Mouse (Mus musculus) brain, embryonic 14.5 days (tissue): ENCODE measurements at regions not wholly inside any gene's neighbourhood (a gene's known extent, or its start where the extent isn't known, plus 50 kb on each side); places are given as distances from the start of the nearest gene placed in this dataset.

Experiments used
- CTCF ChIP-seq: fragments of 200-500 bp; IDR thresholded peaks from 2 replicates; pipeline ENCODE4 v1.5.1; 2012; ENCODE audit warnings: inconsistent platforms, mild to moderate bottlenecking, moderate library complexity, borderline replicate concordance; ENCODE audit not compliant: insufficient read depth, insufficient read length; ENCODE audit errors: extremely low read depth
- POLR2A ChIP-seq: fragments of 200-500 bp; IDR thresholded peaks from 2 replicates; pipeline ENCODE4 v1.6.1; 2012; ENCODE audit warnings: mild to moderate bottlenecking, inconsistent platforms, borderline replicate concordance; ENCODE audit not compliant: poor library complexity, insufficient read depth, insufficient read length, severe bottlenecking; ENCODE audit errors: extremely low read depth

DNA sequence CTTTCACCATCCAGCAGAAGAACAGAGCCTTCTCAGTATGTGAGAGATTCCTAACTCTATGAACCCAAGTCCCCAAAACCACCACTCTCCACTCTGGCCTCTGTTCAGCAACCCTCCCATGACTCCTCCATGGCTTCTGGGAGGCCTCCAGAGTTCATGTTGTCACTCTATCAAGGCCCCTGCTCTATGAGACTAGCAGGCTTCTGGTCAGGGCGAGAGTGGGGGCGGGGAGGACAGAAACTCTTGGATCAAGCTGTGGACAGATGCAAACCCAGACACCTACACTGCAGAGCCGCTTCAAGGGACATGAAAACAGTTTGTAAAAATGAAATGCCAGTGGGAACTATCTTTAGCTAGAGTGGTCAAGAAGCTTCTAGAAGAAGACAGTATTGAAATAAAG is 170.2 kb downstream of the Rybp start:
- no peak for TF ChIP-seq POLR2A
- TF ChIP-seq CTCF = no peak
